Comparison of ENCODE assay signal across 9 mouse cellular contexts in the genomic region with DNA sequence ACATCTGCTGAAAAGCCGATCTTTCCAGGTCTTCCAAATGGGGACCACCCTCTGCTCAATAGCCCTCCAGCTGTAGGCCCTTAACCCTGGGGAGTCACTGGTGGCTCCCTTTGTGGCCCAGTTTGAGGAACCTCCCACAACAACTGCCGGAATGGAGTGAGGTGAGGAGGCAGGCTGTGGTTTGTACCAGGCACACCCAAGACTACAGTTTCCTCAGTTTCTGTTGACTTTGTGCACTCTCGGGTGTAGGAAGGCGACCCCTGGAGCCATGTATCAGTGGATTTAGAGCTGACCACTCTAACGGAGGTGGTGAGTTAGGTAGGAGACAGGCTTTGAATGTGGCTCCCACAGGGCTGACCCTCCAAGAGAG. TPM values are rescaled to one million over a fixed set of nuclear protein-coding genes. Genes with fewer than 3 reads are reported as not detected.
A peak's percentile ranks its signal among the peaks of the same experiment; 100 is the strongest.
DNase-seq lines count a peak whose midpoint lies in the region; ATAC-seq lines count a peak whose summit lies in the region.
"Had no signal": no experiment of that assay in that cellular context is flagged by ENCODE, and none has a peak within 500 bp of the region (broad histone marks: within the 10 kb centered on the region; RNA-seq: fewer than 3 reads in every experiment).

No protein-coding gene starts in this region.

- H3K4me3 ChIP-seq in hindbrain, embryonic 14.5 days (replicated peaks; ENCODE audit: low read length): no peak overlapping the region

- DNase-seq in lung, postnatal 36 days: peak; percentile 48
- DNase-seq in spleen, postnatal 4 days (ENCODE audit: low spot score in 2 of 2): peak; percentile 64 to 81
- no peak for DNase-seq in hindbrain, embryonic 14.5 days (ENCODE audit: low spot score)
- DNase-seq in right cerebral cortex, postnatal 4 days: no peak
- DNase-seq in urinary bladder, adult 18-20 months (ENCODE audit: low spot score in 2 of 2): no peak
- no peak for DNase-seq in cerebellum, adult 11 months
- DNase-seq: forebrain, postnatal 0 days had no signal

- no peak overlapping the region for H3K4me2 ChIP-seq in hindbrain, embryonic 14.5 days (replicated peaks)

- H3K36me3 ChIP-seq in hindbrain, embryonic 14.5 days (replicated peaks; ENCODE audit: control insufficient read depth, insufficient read depth): no peaks in the 10 kb centered on the region

- no peak overlapping the region for H3K9ac ChIP-seq in hindbrain, embryonic 14.5 days
- H3K9ac ChIP-seq: forebrain, postnatal 0 days had no signal

- H3K9me3 ChIP-seq in hindbrain, embryonic 14.5 days (ENCODE audit: control insufficient read depth, low read length): no peaks in the 10 kb centered on the region

- peak; percentile 18 for ATAC-seq in CD4-positive, CD25-positive, alpha-beta regulatory T cell, adult 4 months
- ATAC-seq in hematopoietic stem cell, adult 5-6 weeks (replicated peaks in 1 of 2; ENCODE audit: insufficient read depth in 1 of 2, low FRiP score in 2 of 2, low TSS enrichment in 1 of 2, low read depth in 1 of 2, poor library complexity in 2 of 2, severe bottlenecking in 2 of 2): peak; percentile 47 to 51
- no peak for ATAC-seq in hindbrain, embryonic 14.5 days (ENCODE audit: low FRiP score)
- ATAC-seq: forebrain, postnatal 0 days had no signal

- 72% methylated on average over 5 of the region's 5 CpGs for WGBS in hindbrain, embryonic 14.5 days

- no peaks in the 10 kb centered on the region for H3K4me1 ChIP-seq in hindbrain, embryonic 14.5 days (replicated peaks; ENCODE audit: control insufficient read depth, insufficient read depth, low read length)

- no peak overlapping the region for H3K27ac ChIP-seq in hindbrain, embryonic 14.5 days

- H3K27me3 ChIP-seq in hindbrain, embryonic 14.5 days (ENCODE audit: control insufficient read depth, insufficient read depth, low read length): no peaks in the 10 kb centered on the region

RNA-seq across cellular contexts. Expression of gene A430078G23Rik, which starts 1.2 kb away (rescaled TPM):
- polyA plus RNA-seq in CD4-positive, CD25-positive, alpha-beta regulatory T cell, adult 4 months (2017; shearing (Covaris generic)): 10 to 100 TPM; 38.2 to 52.0 TPM
- 40.1 and 40.4 TPM in 2 replicates for total RNA-seq in hematopoietic stem cell, adult 5-6 weeks (2017)
- not detected in 2 replicates for polyA plus RNA-seq in hindbrain, embryonic 14.5 days (2014; fragmentation: Nextera tagmentation; extraction: Ambion mirVana)
- total RNA-seq: forebrain, postnatal 0 days had no signal
- polyA plus RNA-seq: forebrain, postnatal 0 days had no signal

RNA-seq across cellular contexts. Expression of gene Arhgef18, which starts 38.4 kb away (rescaled TPM):
- 10 to 100 TPM; 27.6 to 35.8 TPM for polyA plus RNA-seq in CD4-positive, CD25-positive, alpha-beta regulatory T cell, adult 4 months (2017; shearing (Covaris generic))
- total RNA-seq in hematopoietic stem cell, adult 5-6 weeks (2017): 39.8 and 51.0 TPM in 2 replicates
- 12.6 TPM in 2 replicates for polyA plus RNA-seq in hindbrain, embryonic 14.5 days (2014; fragmentation: Nextera tagmentation; extraction: Ambion mirVana)

Comparison
In these comparisons a context has a peak if more than half of its experiments do, and no peak if none do; other contexts are left out.
1. DNase-seq: peak in lung, postnatal 36 days (single experiment) and spleen, postnatal 4 days (2 of 2); none in hindbrain, embryonic 14.5 days (single experiment), right cerebral cortex, postnatal 4 days (single experiment), urinary bladder, adult 18-20 months (0 of 2) and cerebellum, adult 11 months (single experiment).
2. RNA of gene A430078G23Rik, which starts 1.2 kb away (polyA plus RNA-seq): 38.2 to 52.0 TPM in CD4-positive, CD25-positive, alpha-beta regulatory T cell, adult 4 months; not detected in hindbrain, embryonic 14.5 days; every median in the first group is over 10 times any median in the second.